Mouse (Mus musculus) lung, postnatal 10 days (tissue): ENCODE results near the gene Relch.
"Not testable (repeated sequence)": the region's sequence is repeated elsewhere in the genome, so short reads cannot be mapped to it uniquely, and the experiment has no call there.

Source experiments
- DNase-seq: peaks from one replicate; pipeline ENCODE4 v3.0.0; 2021

Gene Relch

DNA sequence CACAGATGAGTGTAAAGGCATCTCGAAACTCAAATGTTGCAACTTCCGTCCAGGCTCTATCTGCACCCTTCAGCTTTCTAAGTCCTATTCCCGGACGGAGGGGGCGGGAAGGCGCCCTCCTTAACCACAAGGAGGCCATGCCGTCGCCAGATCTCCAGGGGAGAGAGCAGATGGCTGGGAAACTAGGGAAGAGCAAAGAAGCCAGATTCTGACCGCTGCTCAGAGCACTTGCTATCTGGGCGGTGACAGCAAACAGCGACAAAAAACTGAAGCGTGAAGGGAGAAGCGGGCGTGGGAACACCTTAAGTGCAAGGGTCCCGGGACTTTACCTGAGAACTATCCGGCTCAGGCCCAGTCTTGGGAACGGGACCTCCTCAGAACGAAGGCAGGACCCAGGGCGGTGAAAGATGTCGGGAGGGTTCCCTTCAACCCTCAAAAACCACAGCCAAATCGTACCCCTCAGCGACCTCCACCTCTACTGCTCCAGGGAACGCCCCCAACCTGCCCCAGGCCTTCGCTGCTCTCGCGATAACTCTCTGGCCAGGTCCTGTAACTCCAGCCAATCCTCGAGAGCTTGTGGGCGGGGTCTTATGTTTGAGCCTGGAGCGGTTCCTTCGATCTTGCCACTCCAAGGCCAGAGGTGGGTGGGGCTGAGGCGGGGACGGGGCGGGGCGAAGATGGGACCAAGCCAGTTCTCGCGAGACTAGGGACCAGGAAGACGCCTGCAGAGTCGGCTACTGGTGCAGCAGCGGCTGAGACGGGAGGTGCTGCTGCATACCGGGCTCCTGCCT lies at the start of gene Relch, which contains the start of gene Pign:
Relch (plus strand) TSS at position 691 of the 791 bp plus-strand sequence.
Pign (minus strand) TSS at position 507 of the 791 bp plus-strand sequence.
- peak; percentile 100 for DNase-seq

DNA sequence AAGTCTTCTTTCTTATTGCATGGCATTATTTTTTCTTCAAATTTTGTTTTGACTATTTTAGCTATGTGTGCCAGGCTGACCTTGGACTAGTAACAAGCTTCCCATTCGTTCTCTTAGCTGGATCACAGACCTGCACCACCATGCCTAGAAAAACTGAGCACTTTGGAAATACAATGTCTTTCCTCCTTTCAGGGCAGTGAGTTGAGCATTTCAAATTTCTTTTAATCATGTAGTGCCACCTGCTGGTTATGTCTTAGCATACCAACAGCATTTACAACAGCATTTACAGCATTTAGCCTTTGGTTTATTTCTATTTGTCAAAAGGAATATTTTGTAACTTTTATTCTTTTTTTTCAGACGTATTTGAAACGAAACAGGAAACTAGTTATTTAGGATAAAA lies 33.2 kb upstream of the Relch start:
- DNase-seq: peak; percentile 44

DNA sequence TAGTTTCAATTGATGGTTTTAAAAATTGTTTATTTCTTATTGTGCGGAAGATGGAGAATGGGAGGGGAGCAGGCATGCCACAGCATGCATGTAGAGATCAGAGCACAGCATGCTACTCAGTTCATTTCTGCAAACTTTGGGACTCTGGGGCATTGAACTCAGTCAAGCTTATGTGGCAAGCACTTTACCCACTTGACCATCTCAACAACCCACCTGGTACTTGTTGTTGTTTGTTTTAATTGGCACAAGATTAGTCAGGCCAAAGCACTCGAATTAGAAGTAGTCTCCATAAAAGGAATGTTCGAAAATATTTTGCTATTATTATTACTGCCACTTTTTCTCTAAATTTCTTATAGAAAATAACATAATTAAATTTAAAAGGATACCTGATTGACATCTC lies 19.6 kb upstream of the Relch start:
- peak; percentile 22 for DNase-seq

DNA sequence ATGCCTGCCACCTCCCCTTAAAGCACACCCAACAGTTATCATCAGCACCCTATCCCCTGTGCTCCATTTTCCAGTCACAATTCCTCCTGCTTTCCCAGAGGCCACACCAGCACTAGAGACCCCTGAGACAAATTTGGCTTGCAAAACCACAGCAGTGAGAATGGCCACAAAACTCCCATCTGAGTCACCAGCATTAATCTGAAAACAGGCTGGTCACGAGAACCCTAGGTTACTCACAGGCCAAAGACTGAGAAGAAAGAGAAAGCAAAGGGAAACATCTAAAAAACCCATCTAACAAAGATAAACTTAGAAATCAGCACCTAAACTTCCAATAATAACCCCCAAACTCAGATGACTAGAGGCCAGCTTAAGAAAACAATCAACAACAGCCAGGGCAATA lies 13.0 kb upstream of the Relch start:
- no peak for DNase-seq

DNA sequence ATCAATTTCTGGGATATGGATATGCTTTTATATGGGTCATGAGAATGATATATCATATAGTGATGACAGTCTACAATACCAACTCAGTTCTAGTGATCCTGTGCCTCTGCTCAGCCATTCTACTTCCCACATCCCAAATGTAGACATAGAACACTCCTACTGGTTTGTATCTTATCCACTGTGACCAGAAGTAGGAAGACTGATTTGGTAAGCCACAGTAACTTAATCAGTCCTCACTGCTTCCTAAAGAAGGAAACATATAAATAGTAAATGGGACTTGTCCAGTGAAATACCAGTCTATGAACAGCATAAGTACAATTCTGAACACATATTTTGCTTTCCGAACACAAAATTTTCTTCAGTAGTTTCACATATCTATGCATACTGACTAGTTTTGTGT lies 9.7 kb upstream of the Relch start:
- no peak for DNase-seq

DNA sequence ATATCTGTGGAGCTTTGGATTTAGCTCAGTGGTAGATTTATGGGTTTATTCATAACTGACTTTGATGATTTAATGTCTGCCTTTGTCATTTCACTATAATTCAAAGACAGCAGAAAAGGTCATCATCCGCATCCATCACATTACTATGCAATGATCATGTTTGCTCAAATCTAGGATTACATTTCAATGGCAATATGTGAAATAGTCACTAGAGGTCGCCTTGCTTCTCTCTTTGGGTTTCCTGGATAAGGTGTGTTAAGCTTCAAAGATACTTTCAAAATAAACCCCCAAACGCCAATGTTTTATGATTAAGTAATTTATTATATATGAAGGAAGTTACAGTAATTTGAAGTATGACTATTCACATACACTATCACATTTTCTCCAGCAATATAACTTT lies 3.6 kb upstream of the Relch start:
- peak; percentile 68 for DNase-seq

DNA sequence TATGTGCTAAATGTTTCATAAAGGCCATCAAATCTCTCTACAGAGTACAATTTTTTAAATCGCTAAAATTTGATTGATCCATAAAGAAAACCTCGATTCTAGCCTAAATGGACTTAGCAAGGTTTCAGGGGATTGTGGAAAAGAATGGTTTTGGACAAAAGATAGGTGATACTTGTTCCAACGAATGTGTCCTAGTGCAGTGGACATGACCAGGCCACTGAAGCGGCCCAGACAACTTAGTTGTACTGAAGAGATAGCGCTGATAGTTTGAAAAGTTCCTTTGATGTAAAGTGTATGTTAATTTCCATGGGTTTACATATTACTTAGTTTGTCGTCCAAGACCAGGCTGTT lies 866 bp upstream of the Relch start:
- no peak for DNase-seq

DNA sequence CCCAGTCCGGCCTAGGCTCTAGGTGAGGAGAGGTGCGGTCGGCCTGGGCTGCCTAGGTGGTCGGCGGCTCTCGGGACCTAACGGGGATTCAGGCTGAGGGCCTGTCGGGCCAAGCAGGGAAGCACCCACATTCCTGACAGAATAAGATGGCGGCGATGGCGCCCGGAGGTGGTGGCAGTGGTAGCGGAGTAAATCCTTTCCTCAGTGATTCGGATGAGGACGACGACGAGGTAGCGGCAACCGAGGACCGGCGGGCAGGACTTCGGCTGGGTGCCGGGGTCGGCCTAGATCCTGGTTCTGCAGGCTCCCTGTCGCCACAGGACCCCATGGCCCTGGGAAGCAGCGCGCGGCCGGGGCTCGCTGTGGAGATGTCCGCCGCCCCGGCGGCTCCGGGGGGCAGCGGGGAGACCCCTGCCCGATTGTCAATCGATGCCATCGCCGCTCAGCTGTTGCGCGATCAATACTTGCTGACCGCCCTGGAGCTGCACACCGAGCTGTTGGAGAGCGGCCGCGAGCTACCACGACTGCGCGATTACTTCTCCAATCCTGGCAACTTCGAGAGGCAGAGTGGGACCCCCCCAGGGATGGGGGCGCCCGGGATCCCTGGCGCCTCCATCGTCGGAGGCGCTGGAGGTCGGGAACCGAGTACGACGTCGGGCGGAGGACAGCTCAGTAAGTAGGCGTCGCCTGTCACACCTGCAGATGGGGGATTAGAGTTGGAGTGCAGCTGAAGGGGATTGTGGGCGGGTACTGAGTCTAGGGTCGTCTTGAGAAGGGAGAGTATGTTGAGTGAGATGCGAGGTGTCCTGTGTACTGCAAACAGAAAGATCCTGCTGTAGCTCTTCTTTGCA lies 526 bp downstream of the Relch start:
- peak; percentile 16 for DNase-seq

DNA sequence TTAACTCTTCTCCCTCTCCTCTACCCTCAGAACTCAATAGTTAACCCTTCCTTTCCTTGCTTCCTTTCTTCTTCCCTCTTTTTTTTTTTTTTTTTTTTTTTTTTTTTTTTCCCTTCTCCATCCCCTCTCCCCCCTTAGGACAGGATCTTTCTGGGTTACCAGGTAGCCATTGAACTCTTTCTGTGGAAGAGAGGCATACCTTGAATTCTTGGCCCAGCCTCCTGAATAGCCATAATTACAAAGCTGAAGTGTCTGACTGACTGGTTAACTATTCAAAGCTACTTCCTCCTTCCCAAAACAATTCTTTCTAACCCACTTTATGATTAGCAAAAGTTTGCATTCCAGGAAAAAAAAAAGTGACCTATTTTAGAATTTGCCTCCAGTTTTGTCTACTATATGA lies 6.0 kb downstream of the Relch start:
- DNase-seq: no peak

DNA sequence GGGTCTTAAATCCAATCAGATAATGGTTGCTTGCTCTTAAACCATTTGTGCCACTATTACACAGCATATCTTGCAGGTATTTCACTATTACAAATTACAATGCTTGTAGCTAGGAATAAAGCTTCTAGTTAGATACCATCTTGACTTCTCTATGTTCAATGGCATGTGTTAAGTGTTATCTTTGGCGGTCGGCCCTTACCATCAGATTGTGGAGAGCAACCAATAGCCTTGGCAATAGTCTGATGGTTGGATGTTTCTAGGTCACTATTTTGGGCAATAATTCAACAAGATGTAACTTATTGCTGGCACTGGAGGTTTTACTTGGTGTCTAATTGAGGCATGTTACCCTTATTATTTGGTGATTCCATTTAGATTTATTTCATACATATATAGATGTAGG lies 11.1 kb downstream of the Relch start:
- DNase-seq: no peak

DNA sequence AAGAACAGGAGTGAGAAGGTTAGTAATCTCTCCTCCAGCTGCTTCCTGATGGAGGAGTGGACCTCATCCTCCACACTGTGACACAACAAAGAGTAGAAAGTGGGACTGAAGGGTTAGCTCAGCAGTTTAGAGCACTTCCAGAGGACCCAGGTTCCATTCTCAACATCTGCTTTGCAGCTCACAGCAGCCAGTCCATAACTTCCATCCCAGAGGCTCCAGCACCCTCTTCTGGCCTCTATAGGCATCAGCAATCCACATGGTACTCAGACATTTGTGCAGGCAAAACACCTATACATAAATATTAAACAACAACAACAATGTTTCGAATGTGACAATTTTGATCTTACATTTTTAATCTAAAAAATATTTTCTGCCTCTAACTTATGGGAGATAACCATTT lies 16.9 kb downstream of the Relch start:
- DNase-seq: peak; percentile 20

DNA sequence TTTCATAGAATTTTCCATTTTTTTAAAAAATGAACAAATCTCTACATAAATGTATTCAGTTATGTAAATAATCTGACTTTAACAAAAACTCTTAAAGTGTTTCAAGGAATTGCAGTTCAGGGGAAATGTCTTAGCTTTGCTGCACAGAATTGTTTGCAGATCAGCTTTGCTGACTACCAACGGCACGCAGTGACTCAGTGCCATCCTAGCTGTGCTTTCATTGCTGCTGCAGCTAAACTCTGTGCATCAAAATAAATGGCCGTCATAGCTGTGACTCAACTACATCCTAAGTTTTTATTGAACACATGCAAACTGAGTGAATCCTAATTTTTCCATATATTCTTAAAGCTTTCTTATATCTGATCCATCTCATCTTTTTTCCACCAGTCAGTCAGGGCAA lies 21.8 kb downstream of the Relch start:
- DNase-seq: no peak

DNA sequence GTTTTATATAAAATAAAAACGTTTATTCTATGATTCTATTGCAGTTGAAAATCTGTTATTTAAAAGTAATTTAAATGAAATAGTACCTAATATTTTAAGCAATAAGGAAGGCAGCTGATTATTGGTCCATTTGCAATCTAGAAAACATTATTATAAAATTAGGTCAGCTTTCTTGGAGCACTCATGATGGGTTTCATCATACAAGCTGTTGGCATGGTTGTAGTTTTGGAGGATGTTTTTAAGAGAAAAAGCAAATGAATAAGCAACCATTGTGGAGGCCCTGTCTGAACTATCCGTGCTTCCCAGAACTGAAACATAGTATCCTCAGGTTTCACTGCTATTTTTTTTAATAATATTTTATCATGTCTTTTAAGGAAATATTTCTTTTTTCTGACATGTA lies 31.9 kb downstream of the Relch start:
- DNase-seq: no peak

DNA sequence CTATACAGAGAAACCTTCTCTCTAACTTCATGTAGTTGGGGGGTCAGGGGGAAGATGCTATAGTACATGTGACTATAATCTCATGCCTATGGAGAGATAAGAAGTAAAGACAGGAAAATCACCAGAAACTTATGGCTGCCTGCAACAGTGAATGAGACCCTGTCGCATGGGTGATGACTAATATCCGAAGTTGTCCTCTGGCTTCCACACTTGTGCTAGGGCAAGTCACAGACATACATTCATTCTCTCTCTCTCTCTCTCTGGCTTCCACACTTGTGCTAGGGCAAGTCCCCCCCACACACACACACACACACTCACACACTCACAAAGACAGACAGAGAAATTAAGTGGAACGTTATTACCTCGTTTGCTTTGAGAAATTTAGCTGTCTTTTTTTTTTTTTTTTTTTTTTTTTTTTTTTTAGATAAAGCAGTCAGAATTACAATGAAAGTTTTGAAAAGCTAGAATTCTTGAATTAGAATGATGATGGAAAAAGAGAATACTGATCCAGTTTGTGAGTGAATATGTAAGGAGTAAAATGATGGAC lies 37.4 kb downstream of the Relch start:
- no peak for DNase-seq

DNA sequence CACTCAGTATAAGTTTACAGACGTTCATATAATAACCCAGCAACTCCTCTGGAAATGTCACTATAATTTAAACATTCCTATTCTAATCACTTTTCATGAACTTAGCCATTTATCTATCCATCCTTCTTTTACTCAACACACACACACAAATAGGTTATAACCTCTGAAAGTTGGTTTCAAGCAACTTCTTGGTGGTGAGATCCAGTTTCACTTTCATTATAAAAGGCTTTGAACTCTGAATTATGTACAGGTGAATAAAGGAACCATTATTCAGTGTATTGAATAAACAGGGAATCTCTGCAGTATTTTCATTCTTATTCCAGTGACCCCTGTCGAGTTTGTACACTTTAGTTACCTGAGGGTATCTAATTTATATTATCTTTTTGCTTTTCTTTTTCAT lies 45.8 kb downstream of the Relch start:
- DNase-seq: no peak

DNA sequence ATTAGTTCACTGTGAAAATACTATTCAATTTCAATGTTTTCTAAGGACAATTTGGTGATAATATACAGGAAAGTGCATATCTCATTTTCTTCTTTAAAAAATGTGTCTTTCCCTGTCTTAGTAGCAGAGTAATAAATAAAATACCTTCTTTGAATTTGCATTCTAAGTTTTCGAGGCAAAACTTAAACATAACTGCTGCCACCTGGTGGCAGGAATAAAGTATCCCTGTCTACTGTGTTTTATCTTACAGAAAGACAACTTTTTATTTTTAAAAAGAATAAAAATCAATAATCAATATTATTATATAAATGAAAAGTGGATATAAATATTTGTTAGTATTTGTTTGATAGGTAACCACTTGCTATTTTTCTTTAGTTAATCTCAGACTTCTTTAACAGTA lies 47.6 kb downstream of the Relch start:
- peak; percentile 20 for DNase-seq

DNA sequence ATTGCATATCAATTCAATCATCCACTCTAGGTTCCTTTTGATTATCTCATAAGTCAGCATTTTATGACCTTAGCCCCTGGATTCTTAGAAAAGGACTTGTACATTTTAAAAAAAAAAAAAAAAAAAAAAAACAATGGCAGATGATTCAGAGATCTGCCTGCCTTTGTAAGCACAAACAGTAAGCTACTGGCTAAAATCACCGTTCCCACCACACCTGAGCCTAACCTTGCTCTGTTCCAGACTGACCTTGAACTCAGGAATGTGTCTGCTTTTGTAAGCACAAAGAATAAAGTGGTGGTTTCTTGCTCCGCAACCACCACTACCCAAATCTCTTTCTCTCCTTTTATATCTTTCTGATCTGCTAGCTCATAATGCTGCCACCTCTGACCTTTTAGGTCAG lies 49.2 kb downstream of the Relch start:
- DNase-seq: no peak

DNA sequence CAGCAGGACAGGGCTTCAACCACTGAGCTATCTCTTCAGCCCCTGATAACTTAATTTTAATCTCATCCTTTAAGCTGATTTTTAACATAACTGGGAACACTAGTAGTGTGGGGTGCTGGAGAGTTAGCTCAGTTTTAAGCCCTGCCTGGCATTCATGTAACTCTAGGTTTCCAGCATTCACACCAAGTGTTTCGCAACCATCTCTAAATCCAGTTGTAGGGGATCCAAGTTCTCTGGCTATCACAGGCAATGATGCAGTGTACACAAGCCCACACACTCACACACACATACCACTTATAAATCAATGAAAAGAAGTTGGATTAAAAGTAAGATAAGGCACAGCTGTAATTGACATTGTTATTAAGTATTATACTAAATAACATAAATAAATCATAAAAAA lies 54.7 kb downstream of the Relch start:
- no peak for DNase-seq

DNA sequence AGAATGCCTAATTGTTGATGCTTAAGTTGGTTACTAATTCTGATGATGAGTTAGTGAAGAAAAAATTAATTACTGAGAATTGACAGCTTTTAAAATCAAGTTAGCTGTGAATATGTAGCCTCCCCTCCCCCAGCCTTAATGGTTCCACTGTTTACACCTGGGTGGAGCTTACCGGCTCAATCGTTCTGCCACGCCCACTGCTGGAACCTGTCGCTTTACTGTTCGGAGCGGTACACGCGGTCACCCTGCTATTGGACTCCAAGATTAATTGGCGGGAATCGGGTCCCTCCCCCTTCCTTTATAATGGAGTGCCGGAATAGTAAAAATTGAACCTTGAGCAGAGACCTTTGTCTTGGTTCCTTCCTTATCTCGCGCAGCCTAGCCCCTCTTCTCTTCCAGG lies 65.6 kb downstream of the Relch start:
- not testable (repeated sequence) for DNase-seq

DNA sequence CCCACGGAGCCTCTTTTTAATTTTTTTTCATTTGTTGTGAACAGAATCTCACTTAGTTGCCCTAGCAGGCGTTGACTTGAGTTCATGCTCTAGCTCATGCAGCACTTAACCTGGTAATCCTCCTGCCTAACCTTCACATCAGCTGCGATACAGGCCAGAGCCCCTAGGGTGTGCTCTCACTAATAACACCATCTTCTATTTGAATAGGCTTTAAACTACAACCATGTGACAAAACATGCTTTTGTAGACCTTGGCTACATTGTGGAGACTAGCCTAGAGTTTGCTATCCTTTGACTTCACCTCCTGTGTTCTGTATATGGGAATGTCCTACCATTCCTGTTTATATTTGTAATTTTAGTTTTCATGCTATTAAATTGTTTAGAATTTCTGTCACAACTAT lies 71.7 kb downstream of the Relch start:
- DNase-seq: no peak

DNA sequence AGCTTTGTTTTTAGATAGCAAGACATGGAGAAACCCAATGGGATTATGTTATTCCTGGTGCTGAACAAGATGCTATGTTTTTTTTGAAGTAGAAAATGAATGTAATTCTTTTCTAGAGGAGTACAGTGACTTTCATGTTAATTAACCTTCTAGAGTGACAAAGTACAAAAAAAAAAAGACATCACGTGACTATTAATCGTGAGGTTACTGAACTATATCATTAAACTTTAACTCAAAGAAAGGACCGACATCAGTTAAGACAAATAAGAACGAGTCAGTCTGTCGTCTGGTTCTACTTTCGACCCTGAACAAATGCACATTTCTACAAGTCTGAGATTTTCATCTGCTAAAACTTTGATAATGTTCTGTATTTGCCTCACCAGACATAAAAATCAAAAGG lies 74.7 kb downstream of the Relch start:
- DNase-seq: no peak

DNA sequence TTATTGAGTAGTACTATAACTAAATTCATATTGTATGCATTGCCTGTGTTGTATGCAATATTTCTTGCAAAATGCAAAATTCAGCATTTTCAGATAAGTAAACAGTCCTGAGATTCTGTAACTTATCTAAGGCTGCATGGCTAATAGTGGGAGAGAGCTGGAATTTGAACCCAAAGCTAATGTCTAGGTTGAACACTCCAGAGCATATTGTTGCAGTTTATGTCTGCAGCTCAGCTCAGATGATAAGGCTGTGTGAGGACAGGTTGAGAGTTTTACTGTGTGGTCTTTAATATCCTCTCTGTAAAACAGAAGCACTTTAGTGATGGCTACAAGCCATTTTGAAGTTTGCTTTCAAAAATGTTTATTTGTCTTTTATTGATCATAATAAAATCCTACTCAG lies 75.8 kb downstream of the Relch start:
- no peak for DNase-seq

DNA sequence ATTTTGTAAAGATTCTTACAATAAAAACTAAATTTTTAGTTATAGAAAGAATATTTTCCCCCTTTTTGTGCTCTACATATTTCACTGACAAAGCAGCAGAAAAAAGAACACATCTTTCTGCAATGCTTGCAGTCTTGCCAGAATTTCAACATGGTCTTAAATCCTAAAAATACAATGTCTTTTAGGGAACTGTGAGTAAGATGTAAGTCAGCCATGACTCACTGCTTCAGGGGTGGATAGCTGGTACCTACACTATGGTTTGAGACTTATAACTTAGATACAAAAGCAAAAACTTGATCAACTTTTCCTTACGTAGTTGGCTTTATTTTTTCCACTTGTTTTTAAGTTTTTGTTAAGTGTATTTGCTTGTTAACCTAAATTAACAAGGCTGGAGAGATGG lies 78.8 kb downstream of the Relch start:
- no peak for DNase-seq

DNA sequence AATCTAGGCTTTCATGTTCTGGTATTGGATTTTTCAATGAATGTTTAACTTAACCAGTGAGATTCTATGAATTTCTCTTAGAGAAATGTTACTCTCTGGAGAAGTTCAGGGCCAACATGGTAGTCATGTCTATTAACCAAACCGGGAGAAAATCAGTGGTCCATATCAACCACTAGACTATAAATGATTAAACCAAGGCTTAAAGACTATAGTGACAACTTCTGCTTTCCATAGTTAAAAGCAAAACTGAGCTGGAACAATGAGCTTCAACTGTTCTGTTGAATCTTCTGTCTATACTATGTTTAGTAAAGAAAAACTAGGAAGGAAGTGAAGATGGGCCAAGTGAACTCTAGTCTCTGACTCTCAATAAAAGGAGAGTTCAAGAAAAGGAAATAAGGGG lies 82.8 kb downstream of the Relch start:
- DNase-seq: no peak
